Mouse (Mus musculus) lung, postnatal 0 days (tissue): Measurements from ENCODE around the gene Hivep2.

Experiments used
- CTCF ChIP-seq: IDR thresholded peaks from 2 replicates; pipeline ENCODE4 v1.5.1; 2016; ENCODE audit warnings: antibody characterized with exemption, mild to moderate bottlenecking
- EP300 ChIP-seq: IDR thresholded peaks from 2 replicates; pipeline ENCODE4 v1.6.1; 2016; ENCODE audit warnings: antibody characterized with exemption, mild to moderate bottlenecking, control low read depth

- TF ChIP-seq CTCF: no peak
- TF ChIP-seq EP300: no peak
Observed at GRCm38 (mm10) chr10:14070498-14071079, 104.7 kb downstream of the Hivep2 start.
